Mouse (Mus musculus): Measurements from ENCODE around the gene Nfasc. TPM values are rescaled to one million over a fixed set of nuclear protein-coding genes. Genes with fewer than 3 reads are reported as not detected.
A peak's percentile ranks its signal among the peaks of the same experiment; 100 is the strongest.

Gene Nfasc
- total and polyA plus RNA-seq, 3 experiments = 0.04 TPM; not detected in 2

DNA sequence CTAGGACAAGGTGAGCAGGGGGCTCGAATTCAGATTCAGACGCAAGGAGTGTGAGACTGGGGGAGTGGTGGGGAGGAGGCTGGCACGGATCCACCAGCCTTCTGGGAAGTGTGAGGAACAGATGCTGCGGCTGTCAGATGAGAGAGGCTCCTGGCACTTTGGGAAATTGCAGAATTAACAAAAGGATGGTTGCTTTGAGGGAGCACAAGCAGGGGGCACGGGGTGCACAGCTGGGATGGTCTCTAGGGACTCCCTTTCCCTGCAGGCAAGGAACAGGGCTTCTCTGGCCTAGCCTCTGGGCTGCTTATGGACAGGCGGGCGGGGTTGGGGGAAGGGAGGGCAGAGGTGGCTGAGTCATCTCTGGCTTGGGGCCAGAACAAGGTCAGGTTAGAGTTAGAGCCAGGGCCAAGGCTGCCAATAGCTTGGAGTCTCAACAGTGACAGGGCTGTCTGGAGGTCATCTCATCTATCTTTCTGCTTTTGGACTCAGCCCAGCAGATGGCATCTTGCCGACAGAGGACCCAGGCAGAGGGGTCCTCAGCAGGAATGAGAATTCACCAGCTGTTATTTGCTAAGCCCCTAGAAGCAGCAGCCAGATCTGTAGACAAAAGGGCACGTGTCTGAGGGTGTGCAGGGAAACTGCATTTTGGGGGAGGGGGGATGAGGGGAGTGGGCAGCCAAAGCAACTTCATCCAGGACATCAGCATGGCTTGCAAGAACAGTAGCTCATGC is 183.5 kb downstream of the Nfasc start:
- dilution Hi-C loops (cut with MboI; ENCODE audit: extremely low pct_ligation_motif_present, extremely low pct_unique_long_range_greater_than_20kb, low sequenced_read_pairs) = no loop called here

DNA sequence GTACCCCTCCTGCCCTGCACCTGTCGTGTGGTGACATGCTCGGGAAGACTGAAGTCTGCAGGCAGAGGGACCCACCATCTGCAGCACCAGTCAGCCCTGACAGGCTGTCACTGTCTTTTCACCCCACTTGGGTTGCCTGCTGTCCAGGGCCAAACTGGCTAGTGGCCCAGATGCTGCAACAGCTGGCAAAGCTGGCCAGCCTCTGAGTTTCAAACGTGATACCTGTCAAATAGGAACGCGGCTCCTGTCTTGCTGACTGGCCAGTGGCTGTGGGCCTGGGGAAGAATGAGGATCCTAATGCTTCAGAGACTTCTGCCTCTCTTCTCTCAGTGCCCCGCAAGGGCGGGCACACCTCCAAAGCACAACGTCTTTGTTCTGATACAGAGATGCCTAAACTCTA is 197.8 kb downstream of the Nfasc start:
- H3K4me3 ChIP-seq (replicated peaks in 1 of 3; ENCODE audit: low read depth in 2 of 3, low read length in 2 of 3, poor library complexity in 1 of 3) = no peak overlapping the region
- no peak overlapping the region for H3K27ac ChIP-seq (ENCODE audit: insufficient read depth, low read depth)
- peaks cover 10 to 24% of the 10 kb centered on the region in 2 experiments for H3K4me1 ChIP-seq (ENCODE audit: control insufficient read depth in 1 of 2, insufficient read depth in 2 of 2)
- no peak overlapping the region for H3K9ac ChIP-seq (ENCODE audit: insufficient read depth, low read depth)
- dilution Hi-C loops (cut with MboI; ENCODE audit: extremely low pct_ligation_motif_present, extremely low pct_unique_long_range_greater_than_20kb, low sequenced_read_pairs) = no loop called here
- no peak for DNase-seq (ENCODE audit: extremely low read depth)
- H3K36me3 ChIP-seq (replicated peaks in 1 of 2; ENCODE audit: control insufficient read depth in 1 of 2, insufficient read depth in 1 of 2, low read length in 1 of 2) = no peaks in the 10 kb centered on the region
- no peaks in the 10 kb centered on the region for H3K9me3 ChIP-seq (replicated peaks; ENCODE audit: low read length)
- TF ChIP-seq USF1 (IDR thresholded peaks at IDR 0.05; ENCODE audit: low read depth, low read length) = no peak
- no peak for TF ChIP-seq GABPA (IDR thresholded peaks at IDR 0.05; ENCODE audit: insufficient replicate concordance, low read depth, low read length)
- TF ChIP-seq IRF4 (IDR thresholded peaks at IDR 0.05; ENCODE audit: low read depth, low read length) = no peak
- TF ChIP-seq RCOR1 (conservative IDR thresholded peaks at IDR 0.05; ENCODE audit: low read depth, low read length) = no peak
- TF ChIP-seq ZKSCAN1 (IDR thresholded peaks at IDR 0.05; ENCODE audit: borderline replicate concordance, low read depth, low read length) = no peak
- TF ChIP-seq JUND (conservative IDR thresholded peaks at IDR 0.05; ENCODE audit: low read depth, low read length) = no peak
- no peak for TF ChIP-seq MXI1 (IDR thresholded peaks at IDR 0.05; ENCODE audit: low read depth, low read length)
- TF ChIP-seq ETS1 (conservative IDR thresholded peaks at IDR 0.05; ENCODE audit: low read depth, low read length) = no peak
- TF ChIP-seq SMC3 (IDR thresholded peaks at IDR 0.05; ENCODE audit: low read depth, low read length) = no peak
- TF ChIP-seq RAD21 (IDR thresholded peaks at IDR 0.05; ENCODE audit: low read depth, low read length) = no peak
- TF ChIP-seq USF2 (conservative IDR thresholded peaks at IDR 0.05; ENCODE audit: low read depth, low read length) = no peak
- TF ChIP-seq MEF2A (IDR thresholded peaks at IDR 0.05; ENCODE audit: borderline replicate concordance, low read depth, low read length) = no peak
- TF ChIP-seq CHD2 (IDR thresholded peaks at IDR 0.05; ENCODE audit: low read length) = no peak
- no peak for TF ChIP-seq MYC (IDR thresholded peaks at IDR 0.05; ENCODE audit: low read depth, low read length)
- TF ChIP-seq EP300 (IDR thresholded peaks at IDR 0.05; ENCODE audit: low read length) = no peak
- TF ChIP-seq SIN3A (IDR thresholded peaks at IDR 0.05; ENCODE audit: low read length) = no peak
- no peak overlapping the region for H3K4me2 ChIP-seq (ENCODE audit: insufficient read depth, low read depth, poor library complexity, severe bottlenecking)
- in situ Hi-C loops (cut with MboI; ENCODE audit: low pct_ligation_motif_present, low pct_unique_long_range_greater_than_20kb, low sequenced_read_pairs) = no loop called here
- peaks cover 85% of the 10 kb centered on the region for H3K27me3 ChIP-seq (replicated peaks)
- no peaks in the 10 kb centered on the region for H3K79me2 ChIP-seq (replicated peaks; ENCODE audit: control insufficient read depth, extremely low read depth, insufficient read depth, poor library complexity, severe bottlenecking)

More for the DNA sequence above, 183.5 kb downstream of the Nfasc start:
- no peak overlapping the region for H3K4me3 ChIP-seq (replicated peaks in 1 of 3; ENCODE audit: low read depth in 2 of 3, low read length in 2 of 3, poor library complexity in 1 of 3)
- TF ChIP-seq CHD2 (IDR thresholded peaks at IDR 0.05; ENCODE audit: low read length) (peak; percentile 66), USF1 (IDR thresholded peaks at IDR 0.05; ENCODE audit: low read depth, low read length) (no peak), IRF4 (IDR thresholded peaks at IDR 0.05; ENCODE audit: low read depth, low read length) (peak; percentile 55; the same call in 1 of the 2 replicates), JUN (IDR thresholded peaks at IDR 0.05; ENCODE audit: insufficient read depth, low read depth, low read length) (0 out of 2 replicates have a peak, but pooled peaks have one; percentile 29), EP300 (IDR thresholded peaks at IDR 0.05; ENCODE audit: low read length) (0 out of 2 replicates have a peak, but pooled peaks have one; percentile 9), MAX (IDR thresholded peaks at IDR 0.05; ENCODE audit: low read length) (no peak)
- H3K27ac ChIP-seq (ENCODE audit: insufficient read depth, low read depth) = no peak overlapping the region
- peaks cover 46% of the 10 kb centered on the region for H3K27me3 ChIP-seq (replicated peaks)
- no peak overlapping the region for H3K9ac ChIP-seq (ENCODE audit: insufficient read depth, low read depth)
- in situ Hi-C loops (cut with MboI; ENCODE audit: low pct_ligation_motif_present, low pct_unique_long_range_greater_than_20kb, low sequenced_read_pairs) = no loop called here
- H3K79me2 ChIP-seq (replicated peaks; ENCODE audit: control insufficient read depth, extremely low read depth, insufficient read depth, poor library complexity, severe bottlenecking) = no peaks in the 10 kb centered on the region
- H3K9me3 ChIP-seq (replicated peaks; ENCODE audit: low read length) = no peaks in the 10 kb centered on the region
- H3K4me1 ChIP-seq (ENCODE audit: control insufficient read depth in 1 of 2, insufficient read depth in 2 of 2) = peaks cover 8% of the 10 kb centered on the region in 2 experiments; a peak in 2 of 4 replicates
- no peaks in the 10 kb centered on the region for H3K36me3 ChIP-seq (replicated peaks in 1 of 2; ENCODE audit: control insufficient read depth in 1 of 2, insufficient read depth in 1 of 2, low read length in 1 of 2)
- DNase-seq (ENCODE audit: extremely low read depth) = no peak
- no peak overlapping the region for H3K4me2 ChIP-seq (ENCODE audit: insufficient read depth, low read depth, poor library complexity, severe bottlenecking)
